Mouse (Mus musculus): ENCODE results near the gene Mad2l1bp. TPM values are rescaled to one million over a fixed set of nuclear protein-coding genes. Genes with fewer than 3 reads are reported as not detected.

Mad2l1bp gene
- polyA plus RNA-seq, 1 experiment from 2014 or later = 36.0 TPM

DNA sequence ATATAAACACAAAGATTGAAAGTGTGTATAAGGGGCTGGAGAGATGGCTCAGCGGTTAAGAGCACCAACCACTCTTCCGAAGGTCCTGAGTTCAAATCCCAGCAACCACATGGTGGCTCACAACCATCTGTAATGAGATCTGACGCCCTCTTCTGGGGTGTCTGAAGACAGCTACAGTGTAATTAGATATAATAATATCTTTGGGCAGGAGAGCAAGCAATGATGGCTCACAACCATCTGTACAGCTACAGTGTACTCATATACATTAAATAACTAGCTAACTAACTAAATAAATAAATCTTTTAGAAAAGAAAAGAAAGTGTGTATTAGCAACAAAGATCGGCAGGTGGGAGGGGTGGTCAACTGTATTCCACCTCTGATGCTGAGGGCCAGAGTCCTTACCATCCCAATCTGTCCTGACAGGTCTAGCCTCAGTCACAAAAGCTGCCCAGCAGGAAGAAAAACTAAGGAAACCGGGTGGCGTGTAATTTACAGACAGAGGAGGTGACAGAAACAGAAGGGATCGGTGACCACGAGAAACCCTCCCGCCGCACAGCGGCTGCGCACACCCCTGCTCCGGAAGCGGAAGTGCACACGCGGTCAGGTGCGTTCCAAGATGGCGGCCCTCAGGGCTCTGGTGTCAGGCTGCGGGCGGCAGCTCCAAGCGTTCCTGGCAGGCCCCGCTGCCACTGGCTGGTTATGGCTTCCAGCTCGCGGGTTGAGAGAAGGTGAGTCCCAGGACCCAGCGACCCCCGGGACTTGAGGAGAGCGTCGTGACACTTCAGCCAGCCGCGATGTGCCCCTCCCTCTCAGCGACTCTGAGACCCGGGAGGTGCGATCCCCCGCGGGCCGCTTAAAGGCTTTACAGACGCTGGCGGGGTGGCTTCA lies 42.7 kb downstream of the Mad2l1bp start, which contains the start of gene Mrps18a:
Gene Mrps18a (plus strand): TSS at position 585 of the 888 bp plus-strand sequence.
- WGBS = 6% methylated on average over 38 of the region's 38 CpGs
- Histone ChIP-seq H3K9me3 (ENCODE audit: control insufficient read depth, low read length) (no peaks in the 10 kb centered on the region), H3K4me3 (ENCODE audit: low read depth, low read length) (peak within 1 kb of the TSS; percentile 79), H3K4me2 (ENCODE audit: low read depth) (peak within 1 kb of the TSS; percentile 75), H3K9ac (ENCODE audit: low read length) (peak within 1 kb of the TSS; percentile 83), H3K27ac (ENCODE audit: low read depth, low read length) (peak within 1 kb of the TSS; percentile 69), H3K4me1 (ENCODE audit: control insufficient read depth, insufficient read depth, low read length) (peaks cover 5% of the 10 kb centered on the region; the same call in 1 of the 2 replicates), H3K36me3 (ENCODE audit: control insufficient read depth, insufficient read depth, low read length) (no peaks in the 10 kb centered on the region), H3K27me3 (ENCODE audit: control insufficient read depth, insufficient read depth, low read length) (no peaks in the 10 kb centered on the region)
- ATAC-seq (ENCODE audit: insufficient read depth, low FRiP score, low TSS enrichment) = peak; percentile 90
- DNase-seq (ENCODE audit: low spot score) = peak; percentile 91

DNA sequence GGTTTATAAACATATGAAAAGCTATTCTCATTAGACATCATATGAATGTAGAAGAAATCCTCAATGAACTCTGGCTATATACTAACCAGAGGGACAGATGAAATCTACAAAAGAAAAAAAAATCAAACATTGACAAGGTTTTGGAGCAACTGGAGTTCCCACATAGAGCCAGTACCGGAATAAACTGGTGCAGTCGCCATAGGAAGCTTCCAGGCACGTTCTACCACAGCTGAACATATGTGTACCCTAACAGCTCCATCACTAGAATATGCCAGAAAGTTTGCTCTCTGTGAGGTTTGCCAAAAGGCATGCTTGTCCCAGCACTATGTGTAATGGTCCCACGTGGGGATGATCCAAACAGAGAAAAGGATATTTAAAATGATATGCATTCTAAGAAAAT lies 45.1 kb downstream of the Mad2l1bp start:
- DNase-seq (ENCODE audit: low spot score) = no peak
- Histone ChIP-seq H3K4me2 (ENCODE audit: low read depth) (no peak overlapping the region), H3K27ac (ENCODE audit: low read depth, low read length) (no peak overlapping the region), H3K4me3 (ENCODE audit: low read depth, low read length) (no peak overlapping the region), H3K9me3 (ENCODE audit: control insufficient read depth, low read length) (no peaks in the 10 kb centered on the region), H3K36me3 (ENCODE audit: control insufficient read depth, insufficient read depth, low read length) (no peaks in the 10 kb centered on the region), H3K4me1 (ENCODE audit: control insufficient read depth, insufficient read depth, low read length) (peaks cover 5% of the 10 kb centered on the region; the same call in 1 of the 2 replicates), H3K27me3 (ENCODE audit: control insufficient read depth, insufficient read depth, low read length) (no peaks in the 10 kb centered on the region), H3K9ac (ENCODE audit: low read length) (no peak overlapping the region)
- ATAC-seq (ENCODE audit: insufficient read depth, low FRiP score, low TSS enrichment) = no peak
- WGBS = 78% methylated on average over 4 of the region's 4 CpGs

DNA sequence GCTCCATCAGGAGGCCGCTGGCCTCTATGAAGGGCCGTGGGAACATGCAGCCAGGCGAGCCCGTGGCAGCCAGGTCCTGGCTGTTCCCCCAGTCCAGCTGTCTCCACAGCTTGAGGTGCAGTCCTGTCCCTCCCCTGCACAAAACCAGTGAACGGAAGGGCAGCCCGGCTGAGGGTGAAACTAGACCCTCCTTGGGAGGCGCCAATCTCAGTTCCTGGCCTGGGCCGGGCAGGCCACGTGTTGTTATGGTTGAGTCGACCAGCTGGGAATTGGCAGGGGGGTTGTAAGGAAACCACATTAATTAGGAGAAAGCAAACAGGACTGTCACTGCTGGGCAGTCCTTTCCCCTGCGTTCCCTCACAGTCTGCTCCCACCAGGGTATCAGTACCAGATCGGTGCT lies 48.9 kb downstream of the Mad2l1bp start:
- H3K4me2 ChIP-seq (ENCODE audit: low read depth) = no peak overlapping the region
- WGBS = 40% methylated on average over 12 of the region's 12 CpGs
- no peaks in the 10 kb centered on the region for H3K4me1 ChIP-seq (ENCODE audit: control insufficient read depth, insufficient read depth, low read length)
- no peak overlapping the region for H3K9ac ChIP-seq (ENCODE audit: low read length)
- H3K9me3 ChIP-seq (ENCODE audit: control insufficient read depth, low read length) = no peaks in the 10 kb centered on the region
- H3K4me3 ChIP-seq (ENCODE audit: low read depth, low read length) = no peak overlapping the region
- no peak for ATAC-seq (ENCODE audit: insufficient read depth, low FRiP score, low TSS enrichment)
- no peaks in the 10 kb centered on the region for H3K27me3 ChIP-seq (ENCODE audit: control insufficient read depth, insufficient read depth, low read length)
- no peak overlapping the region for H3K27ac ChIP-seq (ENCODE audit: low read depth, low read length)
- H3K36me3 ChIP-seq (ENCODE audit: control insufficient read depth, insufficient read depth, low read length) = no peaks in the 10 kb centered on the region
- peak; percentile 44 for DNase-seq (ENCODE audit: low spot score)

DNA sequence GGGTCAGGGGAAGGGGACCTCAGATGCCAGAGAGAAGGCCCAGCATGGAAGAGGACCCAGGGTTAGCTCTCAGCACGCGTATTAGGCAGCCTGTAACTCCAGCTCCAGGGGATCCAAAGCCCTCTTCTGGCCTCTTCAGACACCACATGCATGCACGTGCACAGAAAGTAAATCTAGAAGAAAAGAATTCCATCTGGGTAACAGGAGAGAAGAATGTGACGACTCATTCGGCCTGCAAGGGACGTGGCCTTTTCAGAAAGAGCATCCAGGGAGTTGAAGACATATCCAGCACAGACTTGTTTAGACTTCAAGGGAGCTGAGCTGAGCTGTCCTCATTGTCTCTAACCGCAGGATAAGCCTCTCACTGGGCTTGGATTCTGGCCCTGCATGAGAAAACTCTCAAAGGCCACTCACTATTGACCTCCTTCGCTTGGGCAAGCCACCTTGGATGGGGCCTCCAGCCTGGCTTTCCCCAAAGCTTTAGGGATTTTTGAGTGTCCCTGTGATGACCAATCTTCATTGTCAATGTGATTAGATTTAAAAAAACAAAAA lies 50.7 kb downstream of the Mad2l1bp start:
- Histone ChIP-seq H3K36me3 (ENCODE audit: control insufficient read depth, insufficient read depth, low read length) (no peaks in the 10 kb centered on the region), H3K9me3 (ENCODE audit: control insufficient read depth, low read length) (no peaks in the 10 kb centered on the region), H3K4me3 (ENCODE audit: low read depth, low read length) (no peak overlapping the region), H3K27ac (ENCODE audit: low read depth, low read length) (no peak overlapping the region), H3K27me3 (ENCODE audit: control insufficient read depth, insufficient read depth, low read length) (no peaks in the 10 kb centered on the region), H3K4me1 (ENCODE audit: control insufficient read depth, insufficient read depth, low read length) (no peaks in the 10 kb centered on the region), H3K9ac (ENCODE audit: low read length) (no peak overlapping the region), H3K4me2 (ENCODE audit: low read depth) (no peak overlapping the region)
- 63% methylated on average over 8 of the region's 8 CpGs for WGBS
- ATAC-seq (ENCODE audit: insufficient read depth, low FRiP score, low TSS enrichment) = no peak
- no peak for DNase-seq (ENCODE audit: low spot score)

DNA sequence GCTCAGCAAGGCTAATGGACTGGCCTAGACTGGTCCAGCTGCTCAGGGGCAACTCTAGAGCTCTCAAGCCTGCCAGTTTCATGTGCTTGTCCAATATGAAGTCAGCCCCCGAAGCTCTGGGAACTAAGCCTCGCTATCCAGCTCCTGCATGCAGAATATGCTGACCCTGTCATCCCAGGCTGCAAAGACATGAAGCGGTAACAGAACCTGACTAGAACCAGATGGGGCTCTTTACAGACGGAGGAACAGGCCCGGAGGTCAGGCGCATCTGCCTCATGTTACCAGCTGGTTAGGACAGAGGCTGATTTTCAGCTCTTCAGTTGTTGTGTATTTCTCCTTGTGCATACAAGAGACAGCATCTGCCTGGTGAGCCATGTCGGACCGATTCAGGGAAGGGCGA lies 51.4 kb downstream of the Mad2l1bp start:
- H3K9me3 ChIP-seq (ENCODE audit: control insufficient read depth, low read length) = no peaks in the 10 kb centered on the region
- no peaks in the 10 kb centered on the region for H3K27me3 ChIP-seq (ENCODE audit: control insufficient read depth, insufficient read depth, low read length)
- no peak overlapping the region for H3K9ac ChIP-seq (ENCODE audit: low read length)
- DNase-seq (ENCODE audit: low spot score) (no peak), ATAC-seq (ENCODE audit: insufficient read depth, low FRiP score, low TSS enrichment) (no peak)
- no peaks in the 10 kb centered on the region for H3K36me3 ChIP-seq (ENCODE audit: control insufficient read depth, insufficient read depth, low read length)
- no peak overlapping the region for H3K27ac ChIP-seq (ENCODE audit: low read depth, low read length)
- no peak overlapping the region for H3K4me3 ChIP-seq (ENCODE audit: low read depth, low read length)
- no peak overlapping the region for H3K4me2 ChIP-seq (ENCODE audit: low read depth)
- H3K4me1 ChIP-seq (ENCODE audit: control insufficient read depth, insufficient read depth, low read length) = no peaks in the 10 kb centered on the region
- 79% methylated on average over 9 of the region's 9 CpGs for WGBS

DNA sequence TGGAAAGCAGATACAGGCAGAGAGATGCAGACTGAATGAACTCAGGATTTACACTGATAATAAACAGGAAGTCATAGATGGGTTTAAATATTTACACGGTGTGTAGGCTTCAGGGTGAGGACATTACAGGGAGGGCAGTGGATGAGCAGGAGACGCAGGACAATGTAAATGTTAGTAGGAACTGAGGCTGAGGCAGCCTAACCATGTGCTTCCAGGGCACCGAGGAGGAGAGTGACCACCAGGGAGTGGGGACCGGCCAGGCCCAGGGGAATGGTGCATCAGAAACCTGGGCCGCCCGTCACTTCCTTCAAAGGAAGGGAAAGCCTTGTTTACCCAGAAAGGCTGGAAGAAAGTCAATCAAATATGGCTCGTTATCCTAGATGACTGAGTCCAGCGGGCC lies 54.8 kb downstream of the Mad2l1bp start:
- Histone ChIP-seq H3K4me1 (ENCODE audit: control insufficient read depth, insufficient read depth, low read length) (no peaks in the 10 kb centered on the region), H3K36me3 (ENCODE audit: control insufficient read depth, insufficient read depth, low read length) (no peaks in the 10 kb centered on the region), H3K4me3 (ENCODE audit: low read depth, low read length) (no peak overlapping the region), H3K27me3 (ENCODE audit: control insufficient read depth, insufficient read depth, low read length) (no peaks in the 10 kb centered on the region), H3K9ac (ENCODE audit: low read length) (no peak overlapping the region), H3K9me3 (ENCODE audit: control insufficient read depth, low read length) (no peaks in the 10 kb centered on the region), H3K27ac (ENCODE audit: low read depth, low read length) (no peak overlapping the region), H3K4me2 (ENCODE audit: low read depth) (no peak overlapping the region)
- ATAC-seq (ENCODE audit: insufficient read depth, low FRiP score, low TSS enrichment) (no peak), DNase-seq (ENCODE audit: low spot score) (no peak)
- WGBS = 69% methylated on average over 8 of the region's 8 CpGs

Other genes with a start within 250 kb of the Mad2l1bp start
- gene Vegfa, start 121.2 kb downstream of the Mad2l1bp start, polyA plus RNA-seq (2014; fragmentation: Nextera tagmentation; extraction: Ambion mirVana) = 2.3 and 3.4 TPM in 2 replicates
- 125 and 128 TPM in 2 replicates for gene Mrps18a, start 42.6 kb downstream of the Mad2l1bp start, polyA plus RNA-seq (2014; fragmentation: Nextera tagmentation; extraction: Ambion mirVana)
- 8.9 and 12.6 TPM in 2 replicates for gene Rsph9, start 9.3 kb downstream of the Mad2l1bp start, polyA plus RNA-seq (2014; fragmentation: Nextera tagmentation; extraction: Ambion mirVana)
- 23.8 and 27.3 TPM in 2 replicates for gene Gtpbp2, start 7.5 kb upstream of the Mad2l1bp start, polyA plus RNA-seq (2014; fragmentation: Nextera tagmentation; extraction: Ambion mirVana)
- gene Polh, start 49.1 kb upstream of the Mad2l1bp start, polyA plus RNA-seq (2014; fragmentation: Nextera tagmentation; extraction: Ambion mirVana) = 8.9 and 9.5 TPM in 2 replicates
- gene Xpo5, start 49.2 kb upstream of the Mad2l1bp start, polyA plus RNA-seq (2014; fragmentation: Nextera tagmentation; extraction: Ambion mirVana) = 68.4 and 73.4 TPM in 2 replicates
- 105 TPM in 2 replicates for gene Polr1c, start 94.5 kb upstream of the Mad2l1bp start, polyA plus RNA-seq (2014; fragmentation: Nextera tagmentation; extraction: Ambion mirVana)
- gene Yipf3, start 94.5 kb upstream of the Mad2l1bp start, polyA plus RNA-seq (2014; fragmentation: Nextera tagmentation; extraction: Ambion mirVana) = 79.4 and 89.9 TPM in 2 replicates
- gene Lrrc73, start 100.0 kb upstream of the Mad2l1bp start, polyA plus RNA-seq (2014; fragmentation: Nextera tagmentation; extraction: Ambion mirVana) = 1.7 and 2.8 TPM in 2 replicates
- 47.6 and 48.8 TPM in 2 replicates for gene Tjap1, start 129.5 kb upstream of the Mad2l1bp start, polyA plus RNA-seq (2014; fragmentation: Nextera tagmentation; extraction: Ambion mirVana)
- gene Dlk2, start 143.9 kb upstream of the Mad2l1bp start, polyA plus RNA-seq (2014; fragmentation: Nextera tagmentation; extraction: Ambion mirVana) = 1.1 and 1.3 TPM in 2 replicates
- 5.5 and 8.4 TPM in 2 replicates for gene Abcc10, start 174.8 kb upstream of the Mad2l1bp start, polyA plus RNA-seq (2014; fragmentation: Nextera tagmentation; extraction: Ambion mirVana)
- 15.0 and 15.8 TPM in 2 replicates for gene Zfp318, start 230.2 kb upstream of the Mad2l1bp start, polyA plus RNA-seq (2014; fragmentation: Nextera tagmentation; extraction: Ambion mirVana)